Mouse (Mus musculus): Measurements from ENCODE around the gene Tcf20. TPM values are rescaled to one million over a fixed set of nuclear protein-coding genes. Genes with fewer than 3 reads are reported as not detected.

Tcf20 gene
- total RNA-seq, 2 experiments from 2014 or later = 60.7 to 67.9 TPM

DNA sequence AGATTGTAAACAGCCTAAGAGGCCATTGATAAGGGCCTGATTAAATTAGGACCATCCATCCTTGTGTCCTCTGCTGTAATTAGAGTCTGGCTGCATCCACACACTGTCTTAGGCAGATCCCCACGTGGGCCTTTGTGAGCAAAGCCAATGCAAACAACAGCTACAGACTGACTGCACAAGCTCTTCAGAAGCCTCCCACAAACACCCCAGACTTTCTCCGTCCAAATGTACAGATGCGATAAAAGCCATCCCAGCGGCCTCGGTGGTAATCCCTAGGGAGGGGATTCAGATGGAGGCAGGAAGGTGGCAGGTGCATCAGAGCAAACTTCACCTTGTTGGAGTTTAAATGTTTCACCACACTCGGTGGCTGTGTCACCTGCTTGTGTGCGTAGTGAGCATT is 7.6 kb upstream of the Tcf20 start:
- DNase-seq = no peak
- intact Hi-C loops (cut with DNase I) = no loop called here

DNA sequence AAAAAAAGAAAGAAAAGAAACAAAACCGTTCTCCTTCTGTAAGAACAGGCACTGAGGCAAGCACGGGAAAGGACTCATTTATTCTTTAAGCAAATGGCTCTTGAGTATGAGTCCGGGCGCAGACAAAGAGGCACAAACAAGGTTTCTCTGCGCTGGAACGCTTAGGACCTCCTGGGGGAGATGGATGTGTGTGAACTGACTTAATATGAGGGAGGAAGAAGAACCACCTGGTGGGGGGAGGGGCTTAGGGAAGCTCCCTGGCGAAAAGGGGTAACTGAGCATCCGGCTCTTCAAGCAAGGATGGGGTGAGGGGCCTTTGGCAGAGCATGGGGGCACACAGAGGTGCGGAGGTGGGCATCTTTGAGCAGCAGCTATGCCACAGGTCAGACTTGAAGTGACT is 5.2 kb upstream of the Tcf20 start:
- intact Hi-C loops (cut with DNase I) = no loop called here

DNA sequence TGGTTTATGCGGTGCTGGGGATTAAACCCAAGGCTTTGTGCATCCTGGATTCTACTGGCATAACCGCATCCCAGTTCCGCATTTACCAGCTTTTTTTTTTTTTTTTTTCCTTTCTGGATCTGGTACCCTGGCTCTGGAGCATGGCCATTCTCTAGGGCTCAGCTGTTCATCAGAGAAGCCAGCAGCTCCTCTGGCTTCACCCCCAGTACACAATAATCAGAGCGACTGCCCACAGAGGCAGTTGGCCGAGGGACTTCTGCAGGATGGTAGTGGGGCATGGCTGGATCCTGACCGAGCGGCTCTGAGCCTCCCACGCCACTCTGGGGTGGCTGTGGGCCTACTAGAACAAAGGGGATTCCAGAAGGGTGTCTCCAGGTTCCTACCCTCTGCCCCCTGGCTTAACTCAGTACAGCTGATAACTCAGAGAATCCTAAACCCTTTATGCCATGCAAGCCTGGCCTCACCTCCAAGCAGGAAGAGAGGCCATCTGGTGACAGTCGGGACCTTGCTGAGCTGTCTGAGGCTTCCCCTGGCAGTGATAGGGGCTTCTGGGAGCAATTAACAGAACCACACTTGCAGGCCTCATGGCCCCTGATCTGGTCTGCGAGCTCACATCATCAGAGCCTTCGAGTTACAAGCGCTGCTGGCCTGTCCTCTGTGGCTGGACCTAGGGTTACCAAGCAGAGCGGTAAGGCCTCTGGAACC is 4.6 kb upstream of the Tcf20 start:
- DNase-seq = no peak
- intact Hi-C loops (cut with DNase I) = no loop called here

More for the DNA sequence above, 5.2 kb upstream of the Tcf20 start:
- no peak for DNase-seq

DNA sequence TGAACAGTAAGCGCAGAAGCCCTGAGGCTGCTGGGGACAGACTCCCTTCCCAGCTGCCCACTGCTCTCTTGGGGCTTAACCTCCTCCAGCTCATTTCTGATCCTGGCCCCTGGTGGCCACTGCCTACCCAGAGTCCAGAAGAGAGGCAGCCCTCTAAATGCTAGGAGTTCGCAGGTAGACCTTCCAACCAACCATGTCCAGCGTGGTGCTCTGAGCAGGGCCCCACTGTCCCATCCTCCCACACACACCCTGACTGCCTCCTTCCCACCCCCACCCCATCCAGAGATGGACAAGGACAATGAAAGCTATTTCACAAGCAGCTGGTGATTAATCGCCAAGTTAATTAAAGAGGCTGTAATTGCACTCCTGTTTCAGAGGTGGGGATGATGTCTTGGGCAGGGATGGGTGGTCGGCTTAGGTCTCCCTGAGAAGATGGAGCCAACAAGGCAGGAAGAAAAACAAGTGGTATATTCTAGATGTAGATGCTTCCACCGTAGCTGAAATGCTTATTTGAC is 1.6 kb upstream of the Tcf20 start:
- no peak for DNase-seq
- intact Hi-C loops (cut with DNase I) = loop anchor here (5.0 kb wide), 1 partner anchor 48 kb away; no protein-coding TSS in a partner anchor

DNA sequence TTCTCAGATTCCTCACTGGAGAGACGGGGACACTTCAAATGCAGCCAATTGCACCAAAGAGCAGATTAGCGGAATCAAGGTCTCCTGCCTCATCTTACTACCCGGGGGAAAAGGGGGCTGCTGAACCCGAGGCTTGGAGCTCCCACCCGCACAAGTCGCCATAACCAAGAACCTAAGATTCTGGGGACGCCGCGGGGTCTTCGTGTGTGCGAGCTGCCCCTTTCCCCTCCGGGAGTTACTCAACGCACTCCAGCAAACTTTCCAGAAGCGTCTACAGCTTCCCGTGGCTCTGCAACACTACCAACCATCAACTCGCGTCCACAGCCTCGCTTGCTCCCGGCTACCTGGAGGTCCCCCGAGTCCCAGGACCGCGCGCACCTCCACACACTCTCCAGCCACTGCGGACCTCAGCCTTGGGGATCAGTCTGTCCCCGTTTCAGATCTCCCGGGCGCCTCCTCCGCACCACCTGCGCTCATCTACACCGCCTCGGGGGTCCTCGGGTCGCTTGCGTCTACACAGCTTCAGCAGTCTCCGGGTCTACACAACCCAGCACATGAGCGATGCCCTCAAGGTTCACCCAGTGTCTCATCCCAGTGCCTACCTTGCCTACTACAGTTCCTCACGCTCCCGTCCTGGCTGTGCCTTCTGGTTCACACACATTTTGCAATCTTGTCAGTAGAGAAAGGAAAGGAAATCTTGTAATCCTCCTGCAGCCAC is 499 bp downstream of the Tcf20 start:
- intact Hi-C loops (cut with DNase I) = loop anchor here (5.0 kb wide), 1 partner anchor 50 kb away; no protein-coding TSS in a partner anchor
- peak in 1 of 2 experiments; percentile 43 for DNase-seq

DNA sequence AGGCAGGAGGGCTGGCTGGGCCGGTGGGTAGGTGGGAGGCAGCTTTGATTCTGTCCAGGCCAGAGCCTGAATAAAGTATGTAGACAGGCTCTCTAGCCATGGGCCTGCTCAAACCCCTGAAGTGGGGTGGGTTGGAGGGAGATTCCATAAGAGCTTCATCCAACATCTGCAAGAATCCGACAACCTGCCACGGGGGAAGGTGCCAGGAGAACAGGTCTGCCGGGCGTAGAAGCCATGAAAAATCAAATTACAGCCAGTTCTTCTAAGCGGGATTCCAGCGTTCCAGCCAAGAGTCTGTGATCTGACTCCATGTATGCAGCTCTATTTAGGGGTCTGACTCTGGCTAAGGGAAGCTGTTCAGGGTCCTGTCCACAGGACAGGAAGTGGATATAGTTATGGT is 3.1 kb downstream of the Tcf20 start:
- no peak for DNase-seq
- intact Hi-C loops (cut with DNase I) = no loop called here

DNA sequence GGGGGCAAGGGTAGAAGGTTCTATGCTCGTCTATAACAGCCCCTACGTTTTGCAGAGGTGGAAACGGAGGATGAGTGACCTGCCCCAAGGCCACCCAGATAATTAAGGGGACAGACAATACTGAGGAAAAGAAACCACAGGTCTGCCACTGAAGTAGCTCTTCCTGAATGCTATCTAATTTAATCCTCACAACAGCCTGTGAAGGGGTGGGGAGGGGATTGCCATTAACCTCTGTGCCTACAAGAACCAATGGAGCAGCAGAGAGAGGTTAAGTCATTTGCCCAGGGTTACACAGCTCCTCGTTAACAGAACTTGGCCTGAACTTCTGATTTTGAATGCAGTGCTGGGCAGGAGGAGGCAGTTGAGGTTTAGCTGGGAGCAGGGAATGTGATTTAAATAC is 3.6 kb downstream of the Tcf20 start:
- intact Hi-C loops (cut with DNase I) = no loop called here
- no peak for DNase-seq

DNA sequence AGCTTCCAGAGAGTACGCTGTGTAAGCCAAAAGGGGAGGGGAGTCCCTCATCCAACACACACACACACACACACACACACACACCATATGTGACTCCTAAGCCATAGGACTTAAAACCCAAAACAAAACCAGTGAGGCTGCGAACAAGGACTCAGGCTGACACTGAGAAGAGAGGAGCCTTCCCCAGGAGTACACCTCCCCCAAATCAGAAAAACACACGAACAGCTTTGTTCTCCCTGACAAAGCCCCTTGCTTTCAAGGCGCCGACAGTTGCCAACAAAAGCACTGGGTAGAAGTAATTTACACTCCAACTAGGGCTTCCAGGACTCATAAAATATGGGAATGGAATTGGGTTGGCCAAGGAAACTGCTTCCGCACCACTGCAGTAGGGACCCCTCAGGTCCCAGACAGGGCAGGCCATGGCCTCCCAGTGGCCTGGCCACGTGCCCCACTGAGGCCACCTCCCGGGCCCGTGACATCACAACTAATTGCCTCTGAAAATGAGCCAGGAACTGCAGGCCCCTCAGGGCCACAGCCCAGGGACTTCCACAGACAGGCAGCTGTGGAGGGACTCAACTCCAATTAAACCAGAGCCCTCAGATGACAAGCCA is 4.2 kb downstream of the Tcf20 start:
- intact Hi-C loops (cut with DNase I) = no loop called here
- peak; percentile 38 to 43 for DNase-seq

DNA sequence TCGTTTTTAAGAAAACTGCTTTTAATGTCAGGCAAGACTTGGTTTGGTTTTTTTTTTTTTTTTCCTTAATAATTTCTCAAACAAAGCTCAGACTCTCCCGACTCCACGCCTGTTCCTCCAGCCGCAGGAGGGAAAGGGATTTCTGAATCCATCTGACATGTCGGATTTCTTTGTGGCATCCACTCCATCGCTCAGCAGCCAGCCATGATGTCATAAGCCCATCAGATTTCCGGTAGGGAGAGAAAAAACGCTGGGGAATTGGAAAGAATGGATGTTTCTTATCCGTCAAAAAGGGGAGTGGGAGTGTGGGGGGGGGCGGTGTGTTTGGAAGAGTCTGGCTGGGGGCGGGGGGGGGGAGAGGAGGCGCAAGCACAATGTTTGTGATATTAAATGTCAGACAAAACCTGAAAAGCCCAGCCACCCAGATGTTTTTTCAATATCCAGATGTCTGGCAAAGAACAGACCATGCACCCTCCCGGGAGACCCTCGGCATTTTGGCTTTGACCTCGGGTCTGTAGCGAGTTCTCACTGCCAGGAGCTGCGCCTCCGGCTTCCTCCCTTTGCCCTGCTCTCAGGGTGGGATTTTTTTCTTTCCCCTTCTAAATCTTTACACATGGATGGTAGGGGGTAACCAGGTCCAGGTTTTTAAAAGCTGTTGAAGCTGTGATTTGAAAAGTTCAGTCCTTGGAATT is 4.8 kb downstream of the Tcf20 start:
- intact Hi-C loops (cut with DNase I) = no loop called here
- DNase-seq = peak; percentile 58 to 61

DNA sequence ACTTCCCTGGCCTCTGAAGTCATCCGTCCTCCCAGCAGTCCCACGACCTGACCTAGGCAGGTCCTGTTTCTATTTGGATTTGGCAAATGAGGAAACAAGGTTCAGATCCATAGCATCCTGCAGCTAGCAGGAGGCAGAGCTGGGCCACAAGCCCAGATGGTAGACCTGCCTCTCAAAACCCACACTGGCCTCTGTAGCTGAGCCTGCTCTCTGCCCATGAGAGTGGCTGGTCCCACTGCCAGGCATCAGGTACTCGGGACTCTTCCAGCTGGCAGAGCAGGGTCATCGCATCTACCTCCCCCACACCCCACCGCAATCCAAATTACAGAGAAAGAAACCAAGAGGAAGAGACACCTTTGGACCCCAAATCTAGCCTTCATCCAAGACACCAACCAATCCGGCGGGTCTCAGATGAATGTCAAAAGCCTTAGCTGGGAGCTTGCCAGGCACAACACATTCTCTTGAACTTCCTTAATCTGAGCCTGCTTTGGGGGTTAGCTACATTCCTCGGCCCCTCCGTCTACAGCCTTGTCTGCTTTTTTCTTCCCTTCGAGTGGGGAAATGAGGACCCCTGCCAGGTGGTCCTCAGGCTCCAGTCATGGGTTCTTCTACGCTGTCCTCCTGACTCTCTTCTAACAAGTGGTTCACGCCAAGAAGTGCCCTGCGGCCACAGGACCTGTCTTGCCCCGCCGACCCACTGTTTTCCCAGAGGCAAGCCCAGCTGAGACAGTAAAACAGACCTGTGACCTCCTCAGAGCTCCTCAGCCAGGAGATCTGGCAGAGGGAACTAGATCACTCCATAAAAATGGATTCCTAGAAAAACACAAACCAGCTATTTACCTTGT is 5.8 kb downstream of the Tcf20 start:
- intact Hi-C loops (cut with DNase I) = no loop called here
- no peak for DNase-seq

DNA sequence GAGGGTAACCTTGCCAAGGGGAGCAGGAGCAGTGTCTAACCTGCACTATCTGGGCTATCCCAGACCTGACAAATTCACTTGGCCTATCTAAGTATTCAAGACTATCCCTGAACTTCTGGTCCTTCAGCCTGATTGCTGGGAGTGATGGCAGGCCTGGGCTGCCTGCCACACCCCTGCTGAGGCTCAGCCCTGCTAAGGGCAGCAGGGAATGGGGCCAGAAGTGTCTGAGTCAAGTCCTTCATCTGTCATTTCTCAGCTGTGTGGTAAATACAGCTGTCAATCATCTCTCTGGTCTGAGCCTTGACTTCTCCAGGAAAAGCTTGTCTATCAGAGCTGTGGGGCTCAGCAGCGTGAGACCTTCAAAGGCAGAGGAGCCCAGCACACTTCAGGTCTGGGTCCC is 8.1 kb downstream of the Tcf20 start:
- no peak for DNase-seq

DNA sequence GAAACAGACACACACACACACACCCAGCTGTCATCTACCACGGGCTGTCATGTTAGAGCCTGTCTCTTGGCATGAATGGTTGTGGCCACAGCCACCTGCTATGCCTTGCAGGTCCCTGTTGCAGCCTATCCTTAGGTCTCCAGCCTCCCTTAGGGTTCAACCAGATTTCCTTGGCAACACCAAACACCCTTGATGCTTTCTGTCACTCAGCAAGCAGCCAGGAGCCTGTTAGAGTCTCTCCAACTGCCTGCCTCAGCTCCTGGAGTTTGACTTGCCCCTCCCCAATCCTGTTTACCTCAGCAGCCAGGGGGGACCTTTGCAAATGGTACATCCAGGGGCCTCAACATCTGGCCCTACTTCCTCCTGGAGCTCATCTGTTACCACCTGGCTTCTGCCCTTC is 13.2 kb downstream of the Tcf20 start:
- intact Hi-C loops (cut with DNase I) = no loop called here
- no peak for DNase-seq

More for the DNA sequence above, 8.1 kb downstream of the Tcf20 start:
- intact Hi-C loops (cut with DNase I) = no loop called here

DNA sequence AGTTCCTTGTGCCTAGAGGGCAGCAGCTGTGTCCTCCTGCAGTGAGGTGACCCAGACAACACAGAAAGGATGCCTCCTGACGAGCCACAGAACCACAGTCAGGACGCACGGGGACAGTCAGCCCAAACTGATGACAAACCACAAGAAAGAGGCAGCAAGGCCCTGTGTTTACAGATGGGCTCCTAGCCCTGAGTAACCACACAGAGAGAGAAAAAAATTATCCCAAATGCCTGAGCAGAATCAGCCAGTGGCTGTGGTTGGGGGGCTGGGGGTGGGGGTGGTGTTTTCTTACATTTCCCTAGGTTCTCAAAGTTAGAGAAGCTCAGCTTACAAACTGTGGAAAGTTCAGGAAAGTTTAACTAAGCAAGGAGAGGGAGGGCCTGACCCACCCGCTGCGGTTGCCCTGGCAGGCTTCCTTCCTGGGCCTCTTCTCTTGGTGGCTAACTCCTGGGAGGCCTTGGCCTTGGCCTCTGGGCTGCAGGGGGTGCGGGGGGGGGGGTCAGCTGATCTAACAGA is 18.4 kb downstream of the Tcf20 start:
- intact Hi-C loops (cut with DNase I) = no loop called here
- DNase-seq = no peak

DNA sequence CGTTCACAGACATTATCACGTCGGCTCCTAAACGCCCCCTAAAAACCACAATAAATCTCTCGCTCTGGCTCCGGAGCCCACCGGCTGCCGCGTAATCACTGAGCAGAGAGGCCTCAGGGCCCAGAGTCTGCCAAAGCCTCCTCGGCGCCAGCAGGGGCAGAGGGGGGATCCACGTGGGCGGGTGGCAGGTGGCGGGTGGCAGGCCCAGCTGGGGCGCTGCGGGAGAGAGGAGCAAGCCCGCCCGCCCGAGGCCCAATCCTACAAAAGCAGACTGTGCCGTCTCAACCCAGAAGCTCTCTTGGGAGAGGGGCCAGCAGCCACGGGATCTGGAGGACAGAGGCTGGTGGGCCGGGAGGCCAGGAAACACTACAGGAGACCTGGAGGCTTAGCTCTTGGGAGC is 19.2 kb downstream of the Tcf20 start:
- no peak for DNase-seq
- intact Hi-C loops (cut with DNase I) = no loop called here

DNA sequence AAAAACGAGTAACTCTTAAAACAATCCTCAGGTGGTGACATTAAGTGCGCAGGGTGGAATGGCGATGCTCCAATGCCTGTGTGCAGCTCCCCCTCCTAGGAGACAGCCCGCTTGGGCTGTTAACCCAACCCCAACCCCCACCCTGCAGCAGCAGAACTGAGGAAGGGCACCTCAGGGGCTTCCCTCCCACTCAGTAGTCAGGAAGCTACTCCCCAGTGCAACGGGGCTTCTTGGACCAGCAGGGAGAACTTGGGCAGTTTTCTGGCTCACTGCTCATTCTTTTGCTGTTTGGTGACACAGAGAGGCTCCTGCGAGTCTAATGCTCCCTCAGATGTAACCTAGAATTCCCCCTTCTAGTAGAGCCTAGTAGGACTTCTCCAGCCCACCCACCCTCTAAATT is 19.7 kb downstream of the Tcf20 start:
- no peak for DNase-seq
- intact Hi-C loops (cut with DNase I) = no loop called here

DNA sequence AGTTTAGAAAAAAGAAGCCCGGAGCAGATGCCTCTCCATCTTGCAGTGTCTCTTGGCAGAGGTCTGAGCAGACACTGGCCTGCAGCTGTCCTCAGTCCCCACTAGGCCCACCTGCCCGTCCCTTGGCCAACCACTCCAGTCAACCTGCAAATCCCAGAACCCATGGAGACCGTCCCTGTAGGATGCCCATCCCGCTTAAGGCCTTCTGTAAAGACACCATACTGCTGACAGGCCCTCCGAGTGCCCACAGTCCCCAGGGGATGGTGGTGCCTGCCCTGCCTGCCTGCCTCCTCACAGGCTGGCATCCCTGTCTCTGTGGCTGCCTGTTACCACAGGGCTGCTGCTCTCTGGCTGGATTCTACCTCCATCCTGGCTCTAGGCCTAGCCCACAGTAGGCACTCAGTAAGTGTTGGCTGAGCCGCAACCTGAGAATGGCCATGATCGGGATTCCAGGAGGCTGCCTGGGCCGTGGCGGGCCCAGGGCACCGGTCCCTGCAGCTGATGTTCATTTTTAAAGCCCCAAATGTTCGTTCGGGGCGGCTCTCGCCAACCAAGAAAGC is 23.3 kb downstream of the Tcf20 start:
- intact Hi-C loops (cut with DNase I) = no loop called here
- no peak for DNase-seq

DNA sequence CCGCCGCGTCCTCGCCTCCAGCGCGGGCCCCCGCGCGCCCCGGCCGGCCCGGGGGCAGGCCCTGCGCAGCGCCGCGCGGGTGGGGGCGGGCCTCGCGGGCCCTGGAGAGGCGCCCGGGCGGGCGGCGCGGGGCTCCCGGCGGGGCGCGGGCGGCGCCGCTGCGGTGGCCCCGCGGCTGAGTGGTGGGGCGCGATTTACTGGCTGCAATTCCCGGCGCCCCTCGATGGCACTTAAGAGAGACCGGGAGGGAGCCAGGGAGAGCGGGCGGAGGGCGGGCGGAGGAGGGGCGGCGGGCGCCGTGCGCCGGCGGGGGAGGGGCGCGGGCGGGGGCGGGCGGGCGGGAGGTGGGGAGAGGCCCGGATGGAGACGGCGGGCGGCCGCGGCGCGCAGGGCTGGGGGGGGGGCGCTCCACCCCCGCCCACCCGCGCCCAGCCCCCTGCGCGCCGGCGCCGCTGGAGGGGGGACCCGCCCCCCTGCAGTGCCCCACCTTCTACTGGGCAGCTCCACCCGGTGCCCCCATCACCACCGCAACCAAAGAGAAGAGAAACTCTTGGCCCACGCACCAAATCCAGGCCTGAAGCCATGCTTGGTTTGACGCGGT is 24.0 kb downstream of the Tcf20 start:
- intact Hi-C loops (cut with DNase I) = no loop called here
- no peak for DNase-seq

DNA sequence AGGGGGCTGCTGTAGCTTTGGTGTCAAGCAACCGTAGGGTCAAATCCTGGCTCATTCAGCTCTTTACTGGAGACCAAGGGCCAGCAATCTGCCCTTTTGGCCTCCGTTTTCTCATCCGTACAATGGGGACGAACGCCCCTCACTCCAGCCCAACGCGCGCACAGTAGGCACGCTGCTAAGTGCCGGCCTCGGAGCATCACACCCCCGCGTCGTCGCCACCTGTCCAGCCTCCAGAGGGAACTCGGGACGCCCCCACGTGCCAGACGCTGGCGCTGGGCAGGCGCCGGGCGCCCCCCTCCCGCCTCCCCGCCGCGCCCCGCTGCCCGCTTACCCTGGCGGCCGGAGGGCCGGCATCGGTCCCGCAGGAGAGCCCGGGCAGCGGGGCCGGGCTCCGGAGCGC is 24.6 kb downstream of the Tcf20 start:
- intact Hi-C loops (cut with DNase I) = no loop called here
- DNase-seq = peak; percentile 8 to 22

DNA sequence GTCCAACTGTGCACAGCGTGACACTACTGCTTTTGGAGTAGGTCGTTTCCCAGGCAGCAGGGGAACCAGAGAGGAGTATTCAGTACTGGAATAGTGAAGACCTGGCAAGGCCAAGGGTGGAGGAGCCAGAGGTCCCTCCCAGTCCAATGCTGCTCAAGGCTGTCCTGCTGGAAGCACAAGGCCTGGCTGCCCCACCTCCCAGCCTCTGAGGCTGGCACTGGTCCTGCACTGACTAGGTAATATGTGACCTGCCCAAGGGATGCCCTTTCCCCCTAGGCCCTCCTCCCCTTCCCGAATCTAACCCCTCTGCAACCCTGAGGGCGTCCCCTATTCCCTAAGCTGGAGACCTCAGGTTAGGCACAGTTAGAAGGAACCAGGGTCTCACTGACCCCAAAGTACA is 25.1 kb downstream of the Tcf20 start:
- peak in 1 of 2 experiments; percentile 33 for DNase-seq
- intact Hi-C loops (cut with DNase I) = no loop called here
